Mouse (Mus musculus): ENCODE measurements around the gene Stim1.
"Not testable (repeated sequence)": the region's sequence is repeated elsewhere in the genome, so short reads cannot be mapped to it uniquely, and the experiment has no call there.

Stim1 gene

GRCm38 (mm10) chr7:102446438-102446837 is 178.8 kb downstream of the Stim1 start:
- DNase-seq (ENCODE audit: low spot score): no peak

DNA sequence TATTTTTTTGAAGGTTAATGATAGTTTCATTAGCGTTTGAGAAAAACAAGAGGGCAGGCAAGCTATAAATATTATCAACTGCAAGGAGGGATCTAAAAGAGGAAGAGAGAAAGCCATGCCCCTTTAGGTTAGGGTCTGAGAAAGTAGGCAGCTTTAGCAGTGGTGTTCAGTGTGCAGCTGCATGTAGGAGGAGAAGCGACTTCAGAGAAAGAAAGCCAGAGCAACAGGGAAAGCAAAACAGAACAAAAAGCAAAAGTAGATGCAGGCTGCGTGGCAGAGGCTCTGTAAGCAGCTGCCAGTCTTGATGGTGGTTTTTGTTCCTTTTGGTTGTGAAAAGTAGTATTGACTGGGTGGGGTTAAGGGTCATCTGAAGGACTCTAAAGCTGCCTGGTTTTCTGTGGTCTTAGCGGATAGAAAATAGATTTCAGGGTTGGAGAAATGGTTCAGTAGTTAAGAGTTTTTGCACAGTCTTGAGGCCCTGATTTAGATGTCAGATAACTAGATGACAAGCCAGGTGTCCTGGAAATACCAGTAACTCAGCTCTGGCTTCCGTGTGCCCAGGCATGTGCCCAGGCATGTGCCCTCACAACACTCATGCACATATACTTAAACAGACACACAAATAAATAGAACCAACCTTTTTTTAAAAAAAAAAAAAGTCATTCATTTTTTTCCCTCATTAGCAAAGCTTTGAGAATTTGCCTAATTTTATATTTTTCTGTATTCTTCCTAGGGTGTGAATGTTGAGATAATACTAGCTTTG is 191.2 kb downstream of the Stim1 start:
- no peak for DNase-seq (ENCODE audit: low spot score)

- DNase-seq (ENCODE audit: low spot score): no peak
These were observed 200.0 kb downstream of the Stim1 start for GRCm38 (mm10) chr7:102467566-102467965.

DNA sequence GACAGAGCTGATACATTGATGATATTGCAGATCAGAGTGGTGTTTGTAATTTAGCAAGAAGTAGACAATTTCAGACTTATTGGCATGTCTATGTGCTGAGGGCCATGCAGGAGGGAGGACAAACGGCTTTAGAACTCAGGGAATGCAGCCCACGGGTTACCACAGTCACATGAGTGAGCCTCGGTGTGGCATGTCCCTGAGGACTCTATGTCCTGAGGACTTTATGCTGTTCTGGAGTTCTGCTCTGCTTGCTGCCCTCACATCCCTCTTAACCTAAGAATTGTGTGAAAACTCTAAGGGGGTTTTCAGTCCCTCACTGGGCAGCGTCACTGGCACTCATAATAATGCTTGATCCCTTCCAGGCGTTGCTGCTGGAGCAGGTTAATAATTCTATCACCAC is 205.1 kb downstream of the Stim1 start:
- no peak for DNase-seq (ENCODE audit: low spot score)

DNA sequence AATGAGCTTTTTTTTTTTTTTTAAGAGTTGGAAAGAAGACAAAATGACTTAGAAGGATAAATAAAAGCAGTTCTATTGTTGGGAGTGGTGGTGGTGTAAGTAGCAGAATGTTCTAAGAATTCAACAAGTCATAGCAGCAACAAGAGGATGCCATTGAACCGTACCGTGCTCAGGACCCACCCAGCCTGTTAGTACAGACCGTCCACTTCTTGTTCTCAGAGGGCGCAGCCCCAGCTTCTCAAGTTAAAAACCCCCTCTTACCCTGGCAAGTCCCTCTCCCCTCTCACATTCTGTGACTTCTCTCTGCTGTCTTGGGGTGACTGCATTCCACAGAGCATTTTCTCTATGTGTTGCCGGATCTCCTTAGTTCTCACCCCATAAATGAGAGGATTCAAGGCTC is 209.0 kb downstream of the Stim1 start:
- no peak for DNase-seq (ENCODE audit: low spot score)

DNA sequence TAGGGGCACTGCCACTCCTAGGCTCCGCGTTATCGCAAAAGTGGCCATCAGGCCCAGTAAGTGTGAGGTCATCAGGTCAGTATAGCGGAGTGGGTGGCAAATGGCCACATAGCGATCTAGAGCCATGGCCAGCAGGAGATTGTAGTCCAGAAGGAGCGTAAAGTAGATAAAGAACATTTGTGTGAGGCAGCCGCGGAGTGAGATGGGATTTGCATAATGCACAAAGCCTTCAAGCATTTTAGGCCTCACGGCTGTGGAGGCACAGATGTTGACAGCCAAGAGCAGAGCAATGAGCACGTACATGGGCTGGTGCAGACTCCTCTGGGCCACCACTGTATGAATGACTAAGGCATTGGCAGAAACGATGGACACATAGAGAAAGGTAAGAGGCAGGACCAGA is 209.8 kb downstream of the Stim1 start:
- no peak for DNase-seq (ENCODE audit: low spot score)

GRCm38 (mm10) chr7:102478425-102478824 is 210.8 kb downstream of the Stim1 start:
- no peak for DNase-seq (ENCODE audit: low spot score)

DNA sequence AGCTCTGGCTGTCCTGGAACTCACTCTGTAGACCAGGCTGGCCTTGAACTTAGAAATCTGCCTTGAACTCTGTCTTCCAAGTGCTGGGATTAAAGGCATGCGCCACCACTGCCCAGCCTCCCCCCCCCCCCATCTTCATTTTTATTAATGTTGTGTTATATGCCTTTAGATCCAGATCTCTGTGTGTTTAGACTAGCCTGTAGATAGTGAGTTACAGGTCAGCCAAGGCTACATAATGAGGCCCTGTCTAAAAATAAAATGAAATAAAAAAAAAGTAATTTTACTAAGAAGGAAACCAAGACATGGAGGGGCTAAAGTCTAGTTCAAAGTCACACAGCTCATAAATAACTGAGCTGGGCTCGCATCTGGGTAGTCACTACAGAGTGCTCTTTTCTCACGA is 211.3 kb downstream of the Stim1 start:
- DNase-seq (ENCODE audit: low spot score): no peak

DNA sequence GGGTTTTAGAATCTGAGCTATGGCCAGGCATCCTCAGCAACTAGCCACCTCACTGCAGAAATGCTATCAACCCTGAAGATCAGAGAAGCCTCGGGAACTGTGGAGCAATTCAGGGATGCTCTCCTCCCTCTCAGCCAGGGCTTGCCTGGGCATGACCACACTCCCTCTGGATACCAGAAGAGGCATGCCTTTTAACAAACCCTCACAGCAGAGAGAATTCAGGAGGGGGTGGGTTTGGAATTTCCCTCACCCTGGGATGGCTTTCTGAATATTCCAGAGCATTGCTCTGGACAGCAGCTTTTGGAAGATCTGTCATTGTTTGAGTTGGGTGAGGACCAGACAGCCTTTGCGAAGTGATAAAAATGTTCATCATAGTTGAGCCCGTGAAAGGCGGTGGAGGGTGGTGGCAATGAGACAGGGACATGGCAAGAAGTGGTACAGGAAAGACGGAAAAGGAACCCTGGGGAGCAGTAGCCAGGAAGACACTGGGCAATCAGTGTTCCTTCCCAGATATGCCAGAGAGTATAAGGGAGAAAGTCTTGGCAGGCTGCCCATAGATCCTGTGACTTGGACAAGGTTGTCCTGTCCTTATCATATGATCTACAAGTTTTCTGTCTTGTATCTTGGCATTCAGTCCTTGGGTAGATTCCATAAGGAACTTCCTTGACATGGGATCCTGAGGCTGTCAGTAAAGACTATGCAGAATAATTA is 211.9 kb downstream of the Stim1 start:
- no peak for DNase-seq (ENCODE audit: low spot score)

DNA sequence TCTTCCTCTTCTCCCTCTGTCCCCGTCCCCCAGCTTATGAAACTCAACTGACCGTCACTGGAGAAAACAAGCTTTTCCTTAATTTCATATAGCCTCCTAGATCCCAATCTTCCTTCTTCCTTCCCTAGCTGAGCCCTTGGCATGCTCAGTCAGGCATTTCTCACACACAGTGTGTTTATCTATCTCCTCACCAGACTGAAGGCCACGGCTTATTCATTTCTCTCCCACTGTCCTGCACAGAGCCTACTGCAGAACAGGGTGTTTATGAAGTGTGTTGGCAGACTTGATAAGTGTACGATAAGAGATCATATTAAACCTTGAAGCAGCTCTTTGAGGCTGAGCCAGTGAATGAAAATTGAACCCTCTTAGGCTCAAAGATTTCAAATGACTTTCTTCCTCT is 213.2 kb downstream of the Stim1 start:
- DNase-seq (ENCODE audit: low spot score): no peak

DNA sequence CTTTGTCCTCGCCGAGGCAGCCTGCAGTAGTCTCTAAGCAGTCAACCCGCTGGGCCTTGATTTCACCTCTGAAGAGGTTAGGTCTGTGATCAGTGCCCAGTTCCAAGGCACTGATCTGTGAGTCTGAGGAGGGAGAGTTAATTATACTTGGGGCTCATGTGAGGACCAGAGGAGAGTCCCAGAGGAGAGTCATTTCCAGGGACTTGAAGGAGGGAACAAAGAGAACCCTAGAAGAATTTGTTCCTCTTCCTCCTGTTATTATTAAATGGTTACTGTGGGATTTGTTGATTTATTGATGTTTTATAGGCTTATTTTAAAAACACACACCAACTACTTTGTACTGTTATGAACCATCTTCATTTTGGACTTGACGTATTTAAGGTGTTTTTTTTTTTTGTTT is 214.0 kb downstream of the Stim1 start, which contains the start of gene Olfr543:
Olfr543 (minus strand) TSS at position 101 of the 400 bp plus-strand sequence.
- DNase-seq (ENCODE audit: low spot score): no peak

GRCm38 (mm10) chr7:102483665-102484064 is 216.1 kb downstream of the Stim1 start:
- no peak for DNase-seq (ENCODE audit: low spot score)

DNA sequence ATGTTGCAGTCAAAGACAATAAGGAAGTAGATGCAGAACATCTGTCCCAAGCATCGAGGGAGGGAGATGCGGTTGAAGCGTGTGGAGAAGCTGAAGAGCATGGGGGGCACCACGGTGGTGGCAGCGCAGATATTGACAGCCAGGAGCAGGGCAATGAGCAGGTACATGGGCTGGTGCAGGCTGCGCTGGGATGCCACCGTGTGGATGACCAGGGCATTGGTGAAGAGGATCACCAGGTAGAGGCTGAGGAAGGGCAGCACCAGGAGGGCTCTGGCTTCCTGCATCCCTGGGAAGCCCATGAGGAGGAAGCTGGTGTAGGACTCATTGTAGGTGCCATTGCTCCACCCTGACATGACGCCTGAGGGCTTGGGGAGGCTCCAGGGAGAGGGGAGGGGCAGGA is 217.2 kb downstream of the Stim1 start:
- DNase-seq (ENCODE audit: low spot score): not testable (repeated sequence)

DNA sequence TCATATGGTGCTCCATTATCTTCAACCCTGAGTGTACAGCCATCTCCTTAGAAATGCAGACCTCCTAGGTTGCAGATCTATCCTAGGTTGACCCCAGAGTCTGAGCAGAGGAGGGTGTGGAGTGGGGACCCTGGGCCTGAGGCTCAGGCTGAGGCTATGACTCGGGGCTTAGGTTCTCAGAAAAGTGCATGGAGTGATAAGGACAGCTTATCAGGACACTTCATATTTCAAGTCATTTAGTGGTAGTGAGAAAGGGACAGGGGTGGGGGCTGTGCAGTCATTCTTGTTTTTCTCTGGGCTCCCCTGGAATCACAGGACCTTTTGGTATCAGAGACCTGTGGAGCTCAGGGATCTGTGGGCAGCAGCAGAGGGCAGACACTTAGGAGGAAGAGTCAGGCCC is 218.5 kb downstream of the Stim1 start:
- DNase-seq (ENCODE audit: low spot score): no peak
